Mouse (Mus musculus) adrenal gland, postnatal 36 days (tissue): ENCODE results near the gene Capn11. TPM values are rescaled to one million over a fixed set of nuclear protein-coding genes. Genes with fewer than 3 reads are reported as not detected.
A peak's percentile ranks its signal among the peaks of the same experiment; 100 is the strongest.

Source experiments
- DNase-seq, 2 experiments: peaks; one replicate each; pipeline ENCODE4 v3.0.0; 2021; ENCODE audit warnings: mixed read lengths in 1 of 2
- long read RNA-seq, 2 experiments: library from polyadenylated mRNA; stranded (forward); transcript quantifications; one replicate each; pipeline ENCODE4 v2.0.0; 2021; ENCODE audit warnings: borderline sequencing depth in 2 of 2
- total RNA-seq, 2 experiments: library from RNA; stranded (reverse); gene quantifications; 2 replicates each; pipeline ENCODE4 v1.2.3; 2021

Gene Capn11
- total RNA-seq = not detected
- long read RNA-seq, experiment 1 = 0 reads
- long read RNA-seq, experiment 2 = 0 reads

DNA sequence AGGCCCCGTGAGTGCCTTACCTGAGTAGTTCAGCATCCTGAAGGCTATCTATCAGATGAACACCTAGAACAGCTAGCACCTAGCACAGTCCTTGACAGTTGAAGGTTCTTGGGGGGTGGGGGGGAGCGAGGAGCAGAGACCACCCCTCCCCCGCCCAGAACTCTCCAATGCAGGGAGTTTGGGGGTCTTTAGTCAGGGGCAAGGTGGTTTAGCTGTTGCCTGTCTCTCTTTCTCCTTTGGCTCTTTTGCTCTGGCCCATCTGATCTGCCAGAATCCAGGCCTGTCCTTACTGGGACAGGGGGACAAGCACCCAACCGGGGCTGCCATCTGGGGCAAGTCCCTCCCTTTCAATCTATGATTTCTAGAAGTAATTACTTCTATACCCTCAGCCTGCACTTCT lies at the start of gene Capn11:
TSS of gene Capn11 (minus strand) at position 101 of the 400 bp plus-strand sequence.
- DNase-seq = no peak

- DNase-seq = no peak
These were observed 49.1 kb upstream of the Capn11 start for GRCm38 (mm10) chr17:45708179-45708578.

DNA sequence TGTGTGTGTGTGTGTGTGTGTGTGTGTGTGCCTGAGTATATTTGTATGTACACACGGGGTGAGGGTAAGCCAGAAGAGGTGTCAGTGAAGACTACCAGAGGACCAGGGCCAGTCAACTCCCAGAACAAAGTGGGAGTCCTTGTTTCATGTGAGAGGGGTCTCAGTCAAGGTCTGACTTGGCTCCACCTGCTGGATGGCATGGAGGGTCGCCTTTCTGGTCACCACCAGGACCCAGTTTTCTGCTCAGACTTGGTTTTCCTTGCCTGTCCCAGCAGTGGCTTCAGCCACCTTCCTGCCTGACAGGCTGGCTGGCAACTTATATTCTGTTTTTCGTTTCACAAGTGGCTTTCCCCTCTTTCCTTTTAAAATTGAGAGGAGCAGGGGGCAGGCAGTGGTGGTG lies 48.3 kb upstream of the Capn11 start:
- DNase-seq = no peak

DNA sequence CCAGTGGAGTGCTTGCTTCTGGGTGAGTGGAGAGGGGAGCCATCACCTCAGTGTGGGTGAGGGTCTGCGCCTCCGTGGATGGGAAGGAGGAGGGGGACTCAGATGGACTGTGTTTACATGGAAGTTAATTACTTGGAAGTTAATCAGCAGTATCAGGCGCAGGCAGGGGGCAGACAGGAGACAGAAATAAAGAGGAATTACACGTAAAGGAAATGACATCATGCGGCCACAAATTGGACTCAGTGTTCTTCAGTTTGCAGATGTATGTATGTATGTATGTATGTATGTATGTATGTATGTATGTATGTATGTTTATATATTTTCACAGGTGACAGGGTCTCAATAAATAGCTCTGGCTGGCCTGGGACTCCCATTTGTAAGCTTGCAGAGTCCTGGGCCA lies 47.7 kb upstream of the Capn11 start:
- DNase-seq = no peak

GRCm38 (mm10) chr17:45703187-45703586 lies 44.1 kb upstream of the Capn11 start:
- DNase-seq = no peak

DNA sequence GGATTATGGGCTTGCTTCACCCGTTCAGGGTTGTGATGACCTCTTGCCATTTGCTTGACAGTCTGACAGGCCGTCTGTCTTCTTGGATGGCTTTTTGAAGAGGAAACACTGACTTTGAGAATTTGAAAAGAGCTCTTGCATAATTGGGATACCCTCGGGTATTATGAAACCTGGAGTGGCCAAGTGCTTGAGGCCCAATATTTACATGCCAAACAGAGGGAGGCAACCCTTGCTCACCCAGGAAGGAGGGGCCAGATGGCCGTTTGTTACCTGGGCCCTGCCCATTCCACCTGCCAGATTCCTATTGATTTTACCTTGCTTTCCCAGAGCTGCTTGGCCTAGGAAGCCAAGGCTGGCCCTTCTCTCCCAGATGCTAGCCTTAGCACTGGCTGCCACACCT lies 43.1 kb upstream of the Capn11 start:
- peak in 1 of 2 experiments; percentile 23 for DNase-seq

GRCm38 (mm10) chr17:45701236-45701591 lies 42.1 kb upstream of the Capn11 start:
- no peak for DNase-seq

DNA sequence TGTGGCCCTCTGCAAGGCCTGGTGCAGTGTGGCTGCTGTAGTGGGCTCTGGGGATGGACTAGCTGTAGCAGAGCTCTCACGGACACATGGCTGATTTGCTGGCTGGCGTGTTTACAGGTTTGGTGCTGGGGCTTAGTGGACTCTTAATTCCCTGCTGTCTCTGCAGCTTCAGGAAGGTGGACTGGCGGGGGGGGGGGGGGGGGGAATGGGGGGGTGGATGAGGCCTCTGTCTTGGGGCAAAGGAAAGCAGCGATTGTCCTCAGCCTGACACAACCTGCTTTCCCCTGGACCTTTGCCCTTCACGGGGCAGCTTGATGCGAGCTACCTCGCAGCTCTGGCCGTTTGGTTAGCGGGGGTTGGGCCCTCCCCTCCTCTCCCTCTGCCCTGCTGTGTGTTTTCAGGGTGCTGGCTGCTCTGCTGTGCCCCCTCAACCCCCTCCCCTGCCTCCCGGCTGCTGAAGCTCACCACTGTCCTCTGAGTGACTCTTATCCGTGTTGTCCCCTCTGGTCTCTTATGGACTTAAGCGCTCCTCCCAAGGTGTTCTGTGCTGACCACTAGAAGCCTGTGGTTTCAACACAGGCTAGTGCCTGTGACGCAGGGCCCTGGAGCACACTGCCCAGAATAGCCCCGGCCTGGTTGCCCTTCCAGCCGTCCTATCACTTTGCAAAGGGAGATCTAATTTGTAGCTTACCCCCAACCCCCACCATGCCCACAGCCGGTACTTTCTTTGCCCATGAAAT lies 41.5 kb upstream of the Capn11 start:
- DNase-seq = no peak

GRCm38 (mm10) chr17:45699039-45699740 lies 40.1 kb upstream of the Capn11 start:
- no peak for DNase-seq

GRCm38 (mm10) chr17:45698368-45698767 lies 39.2 kb upstream of the Capn11 start:
- no peak for DNase-seq

DNA sequence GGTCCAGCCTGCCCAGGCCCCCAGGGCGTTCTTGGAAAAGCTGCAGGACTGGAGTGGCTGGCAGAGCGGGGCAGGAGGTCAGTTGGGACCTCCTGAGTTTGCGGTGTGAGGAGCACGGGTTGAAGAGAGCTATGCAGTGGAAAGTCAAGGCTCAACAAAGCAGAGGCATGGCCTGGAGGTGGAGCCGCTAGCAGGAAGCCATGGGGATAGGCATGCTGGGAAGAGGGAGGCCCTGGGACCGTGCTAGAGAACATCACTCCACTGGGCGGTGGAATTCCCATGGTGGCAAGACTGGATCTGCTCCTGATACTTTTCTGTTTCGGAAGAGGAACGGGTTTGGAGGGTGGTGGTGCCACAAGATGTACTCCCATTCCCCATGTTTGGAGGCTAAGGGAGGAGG lies 37.9 kb upstream of the Capn11 start:
- no peak for DNase-seq

GRCm38 (mm10) chr17:45695227-45696120 lies 36.3 kb upstream of the Capn11 start:
- DNase-seq = peak; percentile 35 to 38

DNA sequence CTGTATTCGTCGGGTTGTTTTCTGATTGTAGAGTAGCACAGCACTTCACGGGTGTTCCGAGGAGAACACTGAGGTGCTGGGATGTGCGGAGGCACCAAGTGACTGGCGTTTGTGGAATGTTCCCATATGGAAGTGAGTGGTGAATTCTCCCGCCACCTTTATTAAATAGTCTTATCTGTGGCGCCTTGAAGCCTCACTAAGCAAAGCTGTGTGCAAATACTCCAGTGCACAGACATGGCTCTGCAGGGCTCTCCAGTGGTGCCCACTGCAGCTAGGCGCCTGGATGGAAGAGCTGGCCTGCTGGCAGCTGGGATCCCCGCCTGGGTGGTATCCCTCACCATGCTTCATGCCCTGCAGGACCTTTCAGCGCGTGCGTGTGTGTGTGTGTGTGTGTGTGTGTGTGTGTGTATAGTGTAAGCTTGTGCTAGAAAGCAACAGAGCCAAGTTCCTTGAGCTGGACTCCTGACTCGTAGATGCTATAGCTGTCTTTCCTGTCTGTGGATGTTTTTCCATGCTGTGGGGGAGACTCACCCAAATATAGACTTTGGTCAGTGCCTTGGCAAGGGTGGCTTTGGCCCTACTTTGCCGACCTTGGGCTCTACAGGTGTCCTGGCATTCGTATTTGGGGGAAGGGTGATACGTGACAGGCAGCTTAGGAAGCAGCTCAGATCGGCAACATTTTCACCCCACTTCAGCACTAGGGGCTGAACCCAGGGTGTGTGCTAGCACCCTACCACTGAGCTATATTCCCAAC lies 34.9 kb upstream of the Capn11 start:
- peak in 1 of 2 experiments; percentile 23 for DNase-seq

DNA sequence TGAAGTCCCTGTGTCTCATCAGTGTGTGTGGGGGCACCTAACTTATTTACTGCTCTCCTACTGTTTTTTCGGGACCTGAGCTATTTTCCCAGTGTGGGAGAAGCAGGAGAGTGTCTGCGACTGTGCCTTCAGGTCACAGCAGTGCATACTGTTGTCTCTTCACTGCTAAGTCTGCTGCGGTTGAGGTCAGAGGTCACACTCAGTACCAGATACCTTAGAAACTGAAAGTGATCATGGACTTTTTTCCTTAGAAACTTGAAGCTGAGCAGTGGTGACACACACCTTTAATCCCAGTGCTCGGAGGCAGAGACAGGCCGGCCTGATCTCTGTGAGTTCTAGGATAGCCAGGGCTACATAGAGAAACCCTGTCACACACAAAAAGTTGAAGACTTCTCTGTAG lies 33.0 kb upstream of the Capn11 start:
- DNase-seq = no peak

DNA sequence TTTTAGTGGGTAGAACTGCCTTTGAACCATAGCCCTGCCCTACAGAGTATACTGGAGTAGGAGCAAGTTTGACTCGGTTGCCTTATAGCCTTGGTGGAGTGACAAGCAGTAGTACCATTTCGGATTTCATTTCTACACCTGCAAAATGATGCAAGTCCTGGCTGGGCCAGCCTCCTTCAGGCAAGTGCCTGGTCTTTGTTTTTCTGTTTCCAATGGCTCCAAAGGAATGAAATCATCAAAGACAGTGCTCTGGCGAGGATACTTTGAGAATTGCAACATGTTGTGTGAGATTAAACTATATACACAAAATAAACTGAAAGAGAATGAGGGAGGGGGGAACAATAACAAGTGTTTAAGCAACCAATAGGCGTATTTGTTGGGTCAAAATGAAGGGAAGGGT lies 30.9 kb upstream of the Capn11 start:
- no peak for DNase-seq

- DNase-seq = peak in 1 of 2 experiments; percentile 14
These were observed 30.0 kb upstream of the Capn11 start for GRCm38 (mm10) chr17:45689120-45689519.

DNA sequence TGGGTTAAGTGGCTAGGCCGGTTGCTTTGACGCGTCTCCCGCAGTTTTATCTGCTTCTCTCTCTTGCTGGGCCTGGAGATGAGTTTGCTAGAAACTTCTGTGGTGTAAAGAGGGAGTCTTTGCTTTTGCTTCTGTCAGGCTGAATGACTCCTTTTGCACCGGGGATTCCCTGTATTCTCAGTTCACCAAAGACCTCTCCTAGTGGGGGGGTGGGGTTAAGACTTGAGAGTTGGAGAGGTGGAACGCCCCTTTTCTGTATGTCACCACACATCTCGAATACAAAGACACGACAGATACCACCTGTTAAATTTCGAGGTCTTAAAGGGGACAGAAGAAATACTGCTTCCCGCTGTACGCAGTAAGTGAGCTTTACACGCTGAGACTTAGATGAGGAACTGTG lies 27.6 kb upstream of the Capn11 start, which contains the start of gene Tmem63b:
TSS of gene Tmem63b (minus strand) at position 190 of the 400 bp plus-strand sequence.
- no peak for DNase-seq

GRCm38 (mm10) chr17:45686093-45686619 lies 27.0 kb upstream of the Capn11 start, which contains the start of gene Mrpl14:
Gene Mrpl14, plus strand, starts transcription at chr17:45686322.
- peak; percentile 93 to 97 for DNase-seq

GRCm38 (mm10) chr17:45685171-45686092 lies 26.3 kb upstream of the Capn11 start:
- peak; percentile 63 to 73 for DNase-seq

DNA sequence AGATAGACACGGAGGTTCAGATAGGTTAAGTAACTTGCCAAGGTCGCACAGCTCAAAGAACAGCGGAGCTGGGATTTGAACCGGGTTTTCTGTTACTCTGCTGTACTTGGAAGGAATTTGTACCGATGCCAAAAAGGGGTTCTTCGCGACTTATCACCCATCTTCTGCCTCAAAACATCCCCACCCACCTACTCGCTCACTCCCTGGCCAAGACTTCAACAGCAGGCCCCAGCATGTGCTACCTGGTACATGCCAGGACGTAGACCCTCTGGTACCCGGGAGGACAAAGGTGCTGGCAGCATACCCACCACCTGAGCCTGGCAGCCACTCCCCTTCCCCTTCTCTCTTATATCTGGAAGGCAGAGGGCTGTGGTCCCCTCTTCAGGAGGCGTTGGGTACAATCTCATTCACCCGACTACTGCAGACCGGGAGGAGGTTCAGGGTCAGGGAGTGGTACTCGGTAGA lies 25.6 kb upstream of the Capn11 start:
- DNase-seq = no peak
